Mouse (Mus musculus): ENCODE data around the gene Rrm2. TPM values are rescaled to one million over a fixed set of nuclear protein-coding genes. Genes with fewer than 3 reads are reported as not detected.

The Rrm2 gene
- polyA plus RNA-seq, 1 experiment from 2014 or later = 211 TPM

- no peak for ATAC-seq (replicated peaks; ENCODE audit: insufficient number of reproducible peaks, low FRiP score, low TSS enrichment)
- no peaks in the 10 kb centered on the region for H3K36me3 ChIP-seq (ENCODE audit: control insufficient read depth, insufficient read depth, low read length)
- H3K4me3 ChIP-seq (ENCODE audit: low read depth, low read length) = no peak overlapping the region
- H3K4me1 ChIP-seq (ENCODE audit: control insufficient read depth, insufficient read depth, low read length) = peaks cover 6% of the 10 kb centered on the region; the same call in 1 of the 2 replicates
- 63% methylated on average over 4 of the region's 4 CpGs for whole genome bisulfite sequencing (ENCODE audit: insufficient replicate concordance)
- no peaks in the 10 kb centered on the region for H3K9me3 ChIP-seq (replicated peaks; ENCODE audit: control insufficient read depth, low read length)
- H3K27me3 ChIP-seq (ENCODE audit: control insufficient read depth, insufficient read depth, low read length) = no peaks in the 10 kb centered on the region
- H3K9ac ChIP-seq (ENCODE audit: low read depth, low read length) = no peak overlapping the region
- no peak overlapping the region for H3K4me2 ChIP-seq
- H3K27ac ChIP-seq (ENCODE audit: low read depth, low read length) = no peak overlapping the region
Measured at GRCm38 (mm10) chr12:24753680-24754079, 45.6 kb downstream of the Rrm2 start.

- Histone ChIP-seq H3K36me3 (ENCODE audit: control insufficient read depth, insufficient read depth, low read length) (no peaks in the 10 kb centered on the region), H3K9me3 (replicated peaks; ENCODE audit: control insufficient read depth, low read length) (no peaks in the 10 kb centered on the region)
- WGBS (ENCODE audit: insufficient replicate concordance) = 63% methylated on average over 5 of the region's 5 CpGs
Measured at GRCm38 (mm10) chr12:24754693-24755092, 46.7 kb downstream of the Rrm2 start.

GRCm38 (mm10) chr12:24755471-24755870, 47.4 kb downstream of the Rrm2 start:
- no peak for ATAC-seq (replicated peaks; ENCODE audit: insufficient number of reproducible peaks, low FRiP score, low TSS enrichment)
- H3K27ac ChIP-seq (ENCODE audit: low read depth, low read length) = no peak overlapping the region
- H3K9ac ChIP-seq (ENCODE audit: low read depth, low read length) = no peak overlapping the region
- 85% methylated on average over 9 of the region's 9 CpGs for WGBS (ENCODE audit: insufficient replicate concordance)
- no peaks in the 10 kb centered on the region for H3K36me3 ChIP-seq (ENCODE audit: control insufficient read depth, insufficient read depth, low read length)
- H3K9me3 ChIP-seq (replicated peaks; ENCODE audit: control insufficient read depth, low read length) = no peaks in the 10 kb centered on the region
- H3K4me1 ChIP-seq (ENCODE audit: control insufficient read depth, insufficient read depth, low read length) = peaks cover 7% of the 10 kb centered on the region; the same call in 1 of the 2 replicates
- no peak overlapping the region for H3K4me2 ChIP-seq
- no peaks in the 10 kb centered on the region for H3K27me3 ChIP-seq (ENCODE audit: control insufficient read depth, insufficient read depth, low read length)
- H3K4me3 ChIP-seq (ENCODE audit: low read depth, low read length) = no peak overlapping the region

More at GRCm38 (mm10) chr12:24754693-24755092, 46.7 kb downstream of the Rrm2 start:
- no peaks in the 10 kb centered on the region for H3K27me3 ChIP-seq (ENCODE audit: control insufficient read depth, insufficient read depth, low read length)
- no peak for ATAC-seq (replicated peaks; ENCODE audit: insufficient number of reproducible peaks, low FRiP score, low TSS enrichment)
- no peak overlapping the region for H3K4me3 ChIP-seq (ENCODE audit: low read depth, low read length)
- no peak overlapping the region for H3K4me2 ChIP-seq
- H3K9ac ChIP-seq (ENCODE audit: low read depth, low read length) = no peak overlapping the region
- no peak overlapping the region for H3K27ac ChIP-seq (ENCODE audit: low read depth, low read length)
- peaks cover 7% of the 10 kb centered on the region; the same call in 1 of the 2 replicates for H3K4me1 ChIP-seq (ENCODE audit: control insufficient read depth, insufficient read depth, low read length)

GRCm38 (mm10) chr12:24757387-24757786, 49.3 kb downstream of the Rrm2 start:
- H3K9ac ChIP-seq (ENCODE audit: low read depth, low read length) = no peak overlapping the region
- no peaks in the 10 kb centered on the region for H3K27me3 ChIP-seq (ENCODE audit: control insufficient read depth, insufficient read depth, low read length)
- H3K27ac ChIP-seq (ENCODE audit: low read depth, low read length) = no peak overlapping the region
- no peak overlapping the region for H3K4me3 ChIP-seq (ENCODE audit: low read depth, low read length)
- no peak overlapping the region for H3K4me2 ChIP-seq
- peaks cover 7% of the 10 kb centered on the region; the same call in 1 of the 2 replicates for H3K4me1 ChIP-seq (ENCODE audit: control insufficient read depth, insufficient read depth, low read length)
- no peak for ATAC-seq (replicated peaks; ENCODE audit: insufficient number of reproducible peaks, low FRiP score, low TSS enrichment)
- H3K9me3 ChIP-seq (replicated peaks; ENCODE audit: control insufficient read depth, low read length) = no peaks in the 10 kb centered on the region
- no peaks in the 10 kb centered on the region for H3K36me3 ChIP-seq (ENCODE audit: control insufficient read depth, insufficient read depth, low read length)

GRCm38 (mm10) chr12:24758374-24758773, 50.3 kb downstream of the Rrm2 start:
- Histone ChIP-seq H3K4me2 (no peak overlapping the region), H3K36me3 (ENCODE audit: control insufficient read depth, insufficient read depth, low read length) (no peaks in the 10 kb centered on the region), H3K27me3 (ENCODE audit: control insufficient read depth, insufficient read depth, low read length) (no peaks in the 10 kb centered on the region), H3K27ac (ENCODE audit: low read depth, low read length) (no peak overlapping the region), H3K9me3 (replicated peaks; ENCODE audit: control insufficient read depth, low read length) (no peaks in the 10 kb centered on the region), H3K4me1 (ENCODE audit: control insufficient read depth, insufficient read depth, low read length) (peaks cover 7% of the 10 kb centered on the region; the same call in 1 of the 2 replicates), H3K9ac (ENCODE audit: low read depth, low read length) (no peak overlapping the region), H3K4me3 (ENCODE audit: low read depth, low read length) (no peak overlapping the region)
- 13% methylated on average over 6 of the region's 6 CpGs for WGBS (ENCODE audit: insufficient replicate concordance)
- ATAC-seq (replicated peaks; ENCODE audit: insufficient number of reproducible peaks, low FRiP score, low TSS enrichment) = no peak

- 15% methylated on average over 3 of the region's 3 CpGs for WGBS (ENCODE audit: insufficient replicate concordance)
- no peak for ATAC-seq (replicated peaks; ENCODE audit: insufficient number of reproducible peaks, low FRiP score, low TSS enrichment)
- no peak overlapping the region for H3K4me3 ChIP-seq (ENCODE audit: low read depth, low read length)
- H3K27me3 ChIP-seq (ENCODE audit: control insufficient read depth, insufficient read depth, low read length) = no peaks in the 10 kb centered on the region
- no peak overlapping the region for H3K4me2 ChIP-seq
- H3K4me1 ChIP-seq (ENCODE audit: control insufficient read depth, insufficient read depth, low read length) = peaks cover 7% of the 10 kb centered on the region; the same call in 1 of the 2 replicates
- no peak overlapping the region for H3K9ac ChIP-seq (ENCODE audit: low read depth, low read length)
- H3K9me3 ChIP-seq (replicated peaks; ENCODE audit: control insufficient read depth, low read length) = no peaks in the 10 kb centered on the region
- no peaks in the 10 kb centered on the region for H3K36me3 ChIP-seq (ENCODE audit: control insufficient read depth, insufficient read depth, low read length)
- H3K27ac ChIP-seq (ENCODE audit: low read depth, low read length) = no peak overlapping the region
Measured at GRCm38 (mm10) chr12:24762253-24762652, 54.2 kb downstream of the Rrm2 start.

Other genes with a start within 250 kb of the Rrm2 start
- 26.6 and 28.2 TPM in 2 replicates for gene Taf1b, start 209.9 kb upstream of the Rrm2 start, polyA plus RNA-seq (2014; fragmentation: Nextera tagmentation; extraction: Ambion mirVana)
- 3.3 and 4.9 TPM in 2 replicates for gene Grhl1, start 136.0 kb upstream of the Rrm2 start, polyA plus RNA-seq (2014; fragmentation: Nextera tagmentation; extraction: Ambion mirVana)
- 12.2 and 15.3 TPM in 2 replicates for gene Klf11, start 57.0 kb upstream of the Rrm2 start, polyA plus RNA-seq (2014; fragmentation: Nextera tagmentation; extraction: Ambion mirVana)
- gene Cys1, start 26.4 kb upstream of the Rrm2 start, polyA plus RNA-seq (2014; fragmentation: Nextera tagmentation; extraction: Ambion mirVana) = 0.66 TPM in 2 replicates
- gene Mboat2, start 122.6 kb downstream of the Rrm2 start, polyA plus RNA-seq (2014; fragmentation: Nextera tagmentation; extraction: Ambion mirVana) = 39.1 and 40.1 TPM in 2 replicates

Data from heart, embryonic 11.5 days (tissue).